In the genomic region with DNA sequence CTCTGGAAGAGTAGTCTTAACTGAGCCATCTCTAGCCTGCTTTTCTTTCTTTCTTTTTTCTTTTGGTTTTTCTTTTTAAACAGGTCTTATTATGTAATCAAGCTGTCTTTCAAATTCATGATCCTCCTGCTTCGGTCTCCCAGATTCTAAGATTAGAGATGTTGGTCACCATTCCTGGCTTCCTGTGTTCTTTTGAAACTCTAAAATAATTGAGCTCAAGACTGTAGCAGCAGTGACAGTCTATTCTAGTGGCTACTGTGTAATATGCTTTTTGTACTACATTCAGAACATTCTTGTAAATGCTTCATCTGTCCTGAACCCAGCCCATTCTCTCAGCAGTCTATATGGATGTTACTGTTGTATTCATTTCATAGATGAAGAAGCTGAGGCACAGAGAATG, we compare ENCODE assay signal across 32 mouse cellular contexts.
"Had no signal": no experiment of that assay in that cellular context is flagged by ENCODE, and none has a peak within 500 bp of the region (broad histone marks: within the 10 kb centered on the region; RNA-seq: fewer than 3 reads in every experiment).

No protein-coding gene starts in this region.

- ATAC-seq: liver, embryonic 12.5 days; liver, postnatal 0 days; lung, postnatal 0 days; midbrain, embryonic 13.5 days; midbrain, embryonic 15.5 days; midbrain, embryonic 16.5 days had no signal

- DNase-seq: left cerebral cortex, postnatal 4 days; liver; liver, embryonic 13.5 days; liver, postnatal 0 days; lung, adult 18-20 months; lung, adult 2 months; lung, embryonic 14.5 days; lung, postnatal 10 days; lung, postnatal 14 days; lung, postnatal 36 days; lung, postnatal 4 days; midbrain, embryonic 14.5 days had no signal

- H3K4me2 ChIP-seq: limb, embryonic 12.5 days; limb, embryonic 13.5 days; limb, embryonic 15.5 days; liver, embryonic 11.5 days; liver, embryonic 12.5 days; liver, embryonic 13.5 days; liver, embryonic 15.5 days; lung, embryonic 14.5 days; lung, embryonic 15.5 days; midbrain, embryonic 11.5 days; midbrain, embryonic 12.5 days; midbrain, embryonic 13.5 days; midbrain, embryonic 15.5 days; neural tube, embryonic 12.5 days had no signal

- H3K27ac ChIP-seq: limb, embryonic 10.5 days; limb, embryonic 12.5 days; limb, embryonic 13.5 days; limb, embryonic 15.5 days; liver, embryonic 12.5 days; liver, embryonic 13.5 days; liver, embryonic 14.5 days; liver, embryonic 15.5 days; lung, embryonic 15.5 days; macrophage; midbrain, embryonic 10.5 days; midbrain, embryonic 12.5 days; midbrain, embryonic 13.5 days; midbrain, embryonic 15.5 days; neural tube, embryonic 12.5 days had no signal

- H3K9ac ChIP-seq: limb, embryonic 12.5 days; limb, embryonic 13.5 days; limb, embryonic 15.5 days; liver, embryonic 12.5 days; liver, embryonic 13.5 days; liver, embryonic 14.5 days; liver, embryonic 15.5 days; liver, postnatal 0 days; lung, embryonic 14.5 days; lung, embryonic 15.5 days; midbrain, embryonic 12.5 days; midbrain, embryonic 13.5 days; midbrain, embryonic 15.5 days; neural tube, embryonic 12.5 days had no signal

- H3K4me1 ChIP-seq: limb, embryonic 10.5 days; limb, embryonic 12.5 days; limb, embryonic 13.5 days; limb, embryonic 15.5 days; lung, embryonic 15.5 days; midbrain, embryonic 10.5 days; midbrain, embryonic 12.5 days; midbrain, embryonic 13.5 days; midbrain, embryonic 15.5 days; neural tube, embryonic 12.5 days had no signal

- H3K27me3 ChIP-seq: limb, embryonic 12.5 days; limb, embryonic 13.5 days; limb, embryonic 15.5 days; liver, embryonic 12.5 days; liver, embryonic 13.5 days; liver, embryonic 15.5 days; lung, embryonic 15.5 days; megakaryocyte, embryonic 14.5 days; midbrain, embryonic 12.5 days; midbrain, embryonic 13.5 days; midbrain, embryonic 15.5 days; neural tube, embryonic 12.5 days had no signal

- H3K4me3 ChIP-seq: limb, embryonic 10.5 days; limb, embryonic 12.5 days; limb, embryonic 13.5 days; limb, embryonic 15.5 days; liver, embryonic 12.5 days; liver, embryonic 13.5 days; liver, embryonic 15.5 days; lung, embryonic 15.5 days; megakaryocyte, embryonic 14.5 days; midbrain, embryonic 10.5 days; midbrain, embryonic 12.5 days; midbrain, embryonic 13.5 days; midbrain, embryonic 15.5 days; myocyte; neural tube, embryonic 12.5 days had no signal

- H3K9me3 ChIP-seq: limb, embryonic 10.5 days; limb, embryonic 12.5 days; limb, embryonic 13.5 days; limb, embryonic 15.5 days; liver, embryonic 12.5 days; liver, embryonic 13.5 days; liver, embryonic 15.5 days; lung, embryonic 15.5 days; megakaryocyte, embryonic 14.5 days; midbrain, embryonic 10.5 days; midbrain, embryonic 12.5 days; midbrain, embryonic 13.5 days; midbrain, embryonic 15.5 days; neural tube, embryonic 12.5 days had no signal
